Mouse (Mus musculus) embryo, embryonic 11.5 days (tissue): Measurements from ENCODE around the gene Dab1.

Source experiments
- DNase-seq: peaks from one replicate; pipeline ENCODE4 v3.0.0-alpha.2; 2012; ENCODE audit warnings: low read depth, low spot score

Gene Dab1

GRCm38 (mm10) chr4:104718973-104719795 is 1100.0 kb downstream of the Dab1 start:
- DNase-seq = no peak

- DNase-seq = no peak
These were observed 1104.4 kb downstream of the Dab1 start for GRCm38 (mm10) chr4:104723527-104724045.

GRCm38 (mm10) chr4:104724258-104724657 is 1105.1 kb downstream of the Dab1 start:
- no peak for DNase-seq

- DNase-seq = no peak
These were observed 1106.5 kb downstream of the Dab1 start for GRCm38 (mm10) chr4:104725673-104726072.

- no peak for DNase-seq
These were observed 1110.0 kb downstream of the Dab1 start for GRCm38 (mm10) chr4:104729185-104729584.

- DNase-seq = no peak
These were observed 1127.3 kb downstream of the Dab1 start for GRCm38 (mm10) chr4:104746500-104746899.

GRCm38 (mm10) chr4:104754090-104754489 is 1134.9 kb downstream of the Dab1 start:
- no peak for DNase-seq

- no peak for DNase-seq
These were observed 1141.9 kb downstream of the Dab1 start for GRCm38 (mm10) chr4:104760878-104761624.

- no peak for DNase-seq
These were observed 1146.9 kb downstream of the Dab1 start, which contains the start of gene C8b for GRCm38 (mm10) chr4:104766065-104766464. Gene C8b (plus strand): TSS chr4:104766317.

- no peak for DNase-seq
These were observed 1149.0 kb downstream of the Dab1 start for GRCm38 (mm10) chr4:104768190-104768589.

GRCm38 (mm10) chr4:104769602-104770001 is 1150.4 kb downstream of the Dab1 start:
- DNase-seq = no peak

GRCm38 (mm10) chr4:104770331-104770730 is 1151.2 kb downstream of the Dab1 start:
- no peak for DNase-seq

GRCm38 (mm10) chr4:104775601-104776000 is 1156.4 kb downstream of the Dab1 start:
- no peak for DNase-seq

- no peak for DNase-seq
These were observed 1160.3 kb downstream of the Dab1 start for GRCm38 (mm10) chr4:104779460-104779859.

GRCm38 (mm10) chr4:104781441-104781840 is 1162.3 kb downstream of the Dab1 start:
- no peak for DNase-seq

- no peak for DNase-seq
These were observed 1163.2 kb downstream of the Dab1 start for GRCm38 (mm10) chr4:104782346-104782745.

- no peak for DNase-seq
These were observed 1173.0 kb downstream of the Dab1 start for GRCm38 (mm10) chr4:104792111-104792510.
